Mouse (Mus musculus) embryonic fibroblast, embryonic 13.5 days (primary cell): ENCODE data around the gene Camta1.

ENCODE experiments used
- CTCF ChIP-seq: IDR thresholded peaks from 2 replicates; pipeline ENCODE4 v1.5.1; 2011; ENCODE audit warnings: mild to moderate bottlenecking, control low read depth, low read length, moderate library complexity, borderline replicate concordance; ENCODE audit not compliant: insufficient read depth
- POLR2A ChIP-seq: IDR thresholded peaks from 2 replicates; pipeline ENCODE4 v1.6.1; 2011; ENCODE audit warnings: low read depth, mild to moderate bottlenecking, control low read depth, low read length, moderate library complexity

- no peak for TF ChIP-seq CTCF
- TF ChIP-seq POLR2A = no peak
Observed at GRCm38 (mm10) chr4:151305761-151306160, 555.9 kb downstream of the Camta1 start.
